Mouse (Mus musculus) liver, postnatal 0 days (tissue): ENCODE measurements around the gene Antxrl.

ENCODE experiments used
- CTCF ChIP-seq: sonication (generic); IDR thresholded peaks from 2 replicates; pipeline ENCODE4 v1.5.1; 2016; ENCODE audit warnings: antibody characterized with exemption, low read depth
- EP300 ChIP-seq: IDR thresholded peaks from 2 replicates; pipeline ENCODE4 v1.6.1; 2016; ENCODE audit warnings: antibody characterized with exemption, low read depth, mild to moderate bottlenecking

GRCm38 (mm10) chr14:34016938-34017337 is 35.6 kb upstream of the Antxrl start:
- no peak for TF ChIP-seq CTCF
- no peak for TF ChIP-seq EP300
